Mouse (Mus musculus) heart, postnatal 0 days (tissue): ENCODE measurements around the gene Dennd1a.

Experiments
- CTCF ChIP-seq: IDR thresholded peaks from 2 replicates; pipeline ENCODE4 v1.5.1; 2016; ENCODE audit warnings: antibody characterized with exemption, control low read depth, low read depth
- EP300 ChIP-seq: IDR thresholded peaks from 2 replicates; pipeline ENCODE4 v1.6.1; 2016; ENCODE audit warnings: antibody characterized with exemption, low read depth

DNA sequence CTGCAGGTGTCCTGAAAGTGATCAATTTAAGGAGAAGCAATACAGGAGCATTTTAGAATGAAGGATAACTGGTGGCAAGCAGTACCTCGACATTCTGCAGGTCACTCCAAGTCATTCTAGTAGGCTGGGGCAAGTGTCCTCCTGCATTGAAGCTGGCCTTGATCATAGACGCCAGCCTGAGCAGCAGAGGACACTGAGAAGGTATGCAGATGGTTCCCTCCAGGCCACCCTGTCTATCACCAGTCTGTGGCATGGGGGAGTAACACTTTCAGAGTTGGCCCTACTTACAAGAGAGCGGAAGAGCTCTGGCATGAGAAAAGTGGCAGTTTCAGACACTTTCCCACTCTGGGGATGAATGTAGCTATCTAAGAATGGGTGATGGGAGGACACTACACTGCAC lies 193.9 kb downstream of the Dennd1a start:
- no peak for TF ChIP-seq CTCF
- TF ChIP-seq EP300: no peak
